In the genomic region with DNA sequence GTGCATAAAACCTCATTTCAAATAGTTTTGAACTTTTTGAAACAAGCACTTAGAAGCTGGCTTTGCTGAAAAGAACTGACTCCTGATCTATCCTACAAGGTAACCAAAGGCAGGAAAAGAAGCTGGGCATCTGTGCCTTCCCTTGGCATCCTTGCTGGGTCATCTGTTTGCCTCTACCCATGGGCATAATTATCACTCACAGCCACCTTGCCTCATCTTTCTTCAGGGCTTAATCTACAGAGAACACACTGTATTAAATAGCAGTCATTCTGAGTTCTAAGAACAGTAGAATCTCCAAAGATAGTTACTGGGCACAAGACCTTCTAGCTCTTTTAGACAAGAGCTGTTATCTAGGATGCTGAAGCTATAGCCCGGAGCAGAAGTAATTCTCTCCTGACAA, we compare ENCODE assay signal across 23 mouse cellular contexts.
DNase-seq lines count a peak whose midpoint lies in the region; ATAC-seq and TF ChIP-seq lines count a peak whose summit lies in the region.
"Had no signal": no experiment of that assay in that cellular context is flagged by ENCODE, and none has a peak within 500 bp of the region (broad histone marks: within the 10 kb centered on the region; RNA-seq: fewer than 3 reads in every experiment).

No protein-coding gene starts in this region.

- no peaks in the 10 kb centered on the region for H3K27me3 ChIP-seq in MEL (ENCODE audit: control insufficient read depth in 1 of 2, insufficient read depth in 2 of 2, low read length in 2 of 2)
- no peaks in the 10 kb centered on the region for H3K27me3 ChIP-seq in thymus, adult 2 months (ENCODE audit: control insufficient read depth, insufficient read depth, low read length)
- H3K27me3 ChIP-seq: CH12.LX, Patski had no signal

- no peak for TF ChIP-seq CTCF in MEL (IDR thresholded peaks at IDR 0.05 in 2 of 3, conservative IDR thresholded peaks at IDR 0.05 in 1 of 3; ENCODE audit: control insufficient read depth in 1 of 3, insufficient read depth in 1 of 3, low read depth in 2 of 3, low read length in 3 of 3, poor library complexity in 1 of 3, severe bottlenecking in 1 of 3)
- no peak for TF ChIP-seq CTCF in thymus, adult 2 months (IDR thresholded peaks at IDR 0.05; ENCODE audit: borderline replicate concordance, control insufficient read depth, extremely low read depth, insufficient read depth, low read length, poor library complexity)

- peak in 1 of 2 experiments; percentile 58; a peak in 2 of 4 replicates for TF ChIP-seq EP300 in MEL (IDR thresholded peaks at IDR 0.05; ENCODE audit: low read depth in 1 of 2, low read length in 2 of 2)

- 96% methylated on average over 1 of the region's 1 CpGs for WGBS in thymus, adult 2 months

- H3K9me3 ChIP-seq in MEL (replicated peaks; ENCODE audit: insufficient read depth, low read length), result no peaks in the 10 kb centered on the region
- H3K9me3 ChIP-seq: G1E had no signal

- ATAC-seq in megakaryocyte-erythroid progenitor cell, adult 5-6 weeks (replicated peaks; ENCODE audit: low FRiP score, low TSS enrichment, poor library complexity, severe bottlenecking), result peak; percentile 41; the same call in 1 of the 2 replicates
- ATAC-seq: activated CD4-positive, CD25-positive, alpha-beta regulatory T cell, adult 4 months; CD4-positive, CD25-positive, alpha-beta regulatory T cell, adult 4 months; Patski had no signal

- TF ChIP-seq RAD21 in MEL (IDR thresholded peaks at IDR 0.05; ENCODE audit: low read depth, low read length), result no peak

- intact Hi-C loops in left cerebral cortex, postnatal 4 days (cut with DNase I), result no loop called here

- no peaks in the 10 kb centered on the region for H3K79me2 ChIP-seq in MEL (ENCODE audit: control insufficient read depth, insufficient read depth, low read length, poor library complexity)

- TF ChIP-seq POLR2A in MEL (IDR thresholded peaks at IDR 0.05; ENCODE audit: control insufficient read depth in 1 of 2, insufficient read depth in 1 of 2, low read depth in 1 of 2, low read length in 2 of 2, poor library complexity in 1 of 2), result no peak
- TF ChIP-seq POLR2A in thymus, adult 2 months (IDR thresholded peaks at IDR 0.05; ENCODE audit: control insufficient read depth, extremely low read depth, insufficient read depth, low read length, poor library complexity), result no peak

- H3K9ac ChIP-seq in MEL (ENCODE audit: control insufficient read depth, low read depth, low read length, poor library complexity, severe bottlenecking), result no peak overlapping the region

- H3K4me3 ChIP-seq in MEL (ENCODE audit: control insufficient read depth in 1 of 2, insufficient read depth in 1 of 2, low read depth in 2 of 2, low read length in 2 of 2), result no peak overlapping the region
- H3K4me3 ChIP-seq in thymus, adult 2 months (ENCODE audit: control insufficient read depth, insufficient read depth, low read length), result no peak overlapping the region

- H3K27ac ChIP-seq in MEL (ENCODE audit: control insufficient read depth, low read depth, low read length), result no peak overlapping the region
- H3K27ac ChIP-seq in thymus, adult 2 months (ENCODE audit: control insufficient read depth, insufficient read depth, low read length), result no peak overlapping the region

- DNase-seq in MEL (ENCODE audit: low read depth, low spot score), result no peak
- DNase-seq in brain, adult 2 months (ENCODE audit: low read depth, low spot score), result peak; percentile 64
- no peak for DNase-seq in thymus, adult 2 months
- no peak for DNase-seq in cerebellum, postnatal 4 days (ENCODE audit: low spot score in 2 of 2)
- no peak for DNase-seq in left cerebral cortex, postnatal 4 days
- DNase-seq: adrenal gland, adult 2 months; adrenal gland, adult 8-10 months; adrenal gland, postnatal 10 days; adrenal gland, postnatal 14 days; adrenal gland, postnatal 25 days; adrenal gland, postnatal 36 days; B cell, adult 2 months; cerebellum, adult 11 months; cerebellum, adult 11-12 months; cerebellum, adult 18-20 months; cerebellum, adult 2 months; cerebellum, adult 8-10 months had no signal

- no peaks in the 10 kb centered on the region for H3K4me1 ChIP-seq in MEL (ENCODE audit: control insufficient read depth in 1 of 2, insufficient read depth in 2 of 2, low read length in 2 of 2)
- no peaks in the 10 kb centered on the region for H3K4me1 ChIP-seq in thymus, adult 2 months (replicated peaks; ENCODE audit: control insufficient read depth, insufficient read depth, low read length)

- no peaks in the 10 kb centered on the region; a peak in 1 of 4 replicates for H3K36me3 ChIP-seq in MEL (ENCODE audit: control insufficient read depth in 1 of 2, insufficient read depth in 2 of 2, low read length in 2 of 2)
- H3K36me3 ChIP-seq in thymus, adult 2 months (ENCODE audit: control insufficient read depth, insufficient read depth, low read length), result no peaks in the 10 kb centered on the region
- H3K36me3 ChIP-seq: G1E had no signal

TF ChIP-seq in MEL, 35 proteins besides CTCF, POLR2A, EP300 and RAD21:
- TF ChIP-seq RCOR1 (IDR thresholded peaks at IDR 0.05; ENCODE audit: low read depth, low read length) (no peak; the same call in 1 of the 2 replicates), USF1 (IDR thresholded peaks at IDR 0.05; ENCODE audit: low read depth, low read length) (no peak), GATA1 (IDR thresholded peaks at IDR 0.05; ENCODE audit: low read depth, low read length) (0 out of 2 replicates have a peak, but pooled peaks have one; percentile 21), JUND (IDR thresholded peaks at IDR 0.05; ENCODE audit: low read depth, low read length) (no peak), TCF12 (IDR thresholded peaks at IDR 0.05; ENCODE audit: low read depth, low read length) (peak; percentile 51), TAL1 (IDR thresholded peaks at IDR 0.05; ENCODE audit: low read length) (0 out of 2 replicates have a peak, but pooled peaks have one; percentile 6), MXI1 (IDR thresholded peaks at IDR 0.05; ENCODE audit: low read depth, low read length) (no peak), MAX (IDR thresholded peaks at IDR 0.05; ENCODE audit: low read length) (no peak), HCFC1 (IDR thresholded peaks at IDR 0.05; ENCODE audit: low read depth, low read length) (no peak), MAFK (IDR thresholded peaks at IDR 0.05; ENCODE audit: borderline replicate concordance, low read depth, low read length) (no peak), CHD1 (IDR thresholded peaks at IDR 0.05; ENCODE audit: low read depth, low read length) (no peak), SMC3 (IDR thresholded peaks at IDR 0.05; ENCODE audit: low read depth, low read length) (no peak), KAT2A (conservative IDR thresholded peaks at IDR 0.05; ENCODE audit: low read depth, low read length) (no peak)
